Mouse (Mus musculus): ENCODE results near the gene Map1s. TPM values are rescaled to one million over a fixed set of nuclear protein-coding genes. Genes with fewer than 3 reads are reported as not detected.

The Map1s gene
- polyA plus RNA-seq, 1 experiment = 62.2 TPM

GRCm38 (mm10) chr8:70964861-70965260 lies 59.1 kb downstream of the Map1s start:
- no peak overlapping the region for H3K4me3 ChIP-seq (ENCODE audit: extremely low read depth, insufficient read depth, insufficient read length)

More at GRCm38 (mm10) chr8:70964861-70965260, 59.1 kb downstream of the Map1s start:
- Histone ChIP-seq H3K27ac (ENCODE audit: insufficient read depth, low read length) (no peak overlapping the region), H3K27me3 (ENCODE audit: control insufficient read depth, insufficient read depth, low read length) (no peaks in the 10 kb centered on the region), H3K36me3 (ENCODE audit: control insufficient read depth, insufficient read depth, low read length) (no peaks in the 10 kb centered on the region), H3K4me1 (ENCODE audit: control insufficient read depth, insufficient read depth, insufficient read length) (no peaks in the 10 kb centered on the region)
- DNase-seq (ENCODE audit: low read depth in 1 of 2, low spot score in 2 of 2) = no peak
- TF ChIP-seq CTCF (IDR thresholded peaks at IDR 0.05; ENCODE audit: extremely low read depth, insufficient read depth, insufficient read length, insufficient replicate concordance) (no peak), POLR2A (IDR thresholded peaks at IDR 0.05; ENCODE audit: low read depth, low read length) (no peak)

Other genes with a start within 250 kb of the Map1s start
- gene Pgpep1, start 245.5 kb upstream of the Map1s start, polyA plus RNA-seq (2012; rRNA removed) = 18.2 and 22.2 TPM in 2 replicates
- 109 and 137 TPM in 2 replicates for gene Lsm4, start 232.7 kb upstream of the Map1s start, polyA plus RNA-seq (2012; rRNA removed)
- 269 and 455 TPM in 2 replicates for gene Jund, start 207.0 kb upstream of the Map1s start, polyA plus RNA-seq (2012; rRNA removed)
- 0.08 and 0.09 TPM in 2 replicates for gene Iqcn, start 202.5 kb upstream of the Map1s start, polyA plus RNA-seq (2012; rRNA removed)
- 0.65 and 0.92 TPM in 2 replicates for gene Gm3336, start 187.4 kb upstream of the Map1s start, polyA plus RNA-seq (2012; rRNA removed)
- 2.8 and 3.6 TPM in 2 replicates for gene Pde4c, start 182.2 kb upstream of the Map1s start, polyA plus RNA-seq (2012; rRNA removed)
- gene Rab3a, start 151.3 kb upstream of the Map1s start, polyA plus RNA-seq (2012; rRNA removed) = 12.1 and 17.7 TPM in 2 replicates
- gene Mpv17l2, start 145.0 kb upstream of the Map1s start, polyA plus RNA-seq (2012; rRNA removed) = 37.3 and 69.8 TPM in 2 replicates
- 56.3 and 90.3 TPM in 2 replicates for gene Pik3r2, start 129.2 kb upstream of the Map1s start, polyA plus RNA-seq (2012; rRNA removed)
- 175 and 297 TPM in 2 replicates for gene Mast3, start 100.9 kb upstream of the Map1s start, polyA plus RNA-seq (2012; rRNA removed)
- 5.8 and 7.4 TPM in 2 replicates for gene Il12rb1, start 97.5 kb upstream of the Map1s start, polyA plus RNA-seq (2012; rRNA removed)
- 73.8 and 74.1 TPM in 2 replicates for gene Arrdc2, start 66.2 kb upstream of the Map1s start, polyA plus RNA-seq (2012; rRNA removed)
- gene Kcnn1, start 42.7 kb upstream of the Map1s start, polyA plus RNA-seq (2012; rRNA removed) = 0.65 and 1.1 TPM in 2 replicates
- 26.5 and 34.9 TPM in 2 replicates for gene Ccdc124, start 32.0 kb upstream of the Map1s start, polyA plus RNA-seq (2012; rRNA removed)
- 1.0 and 1.1 TPM in 2 replicates for gene Slc5a5, start 13.2 kb upstream of the Map1s start, polyA plus RNA-seq (2012; rRNA removed)
- gene Rpl18a, start 8.5 kb upstream of the Map1s start, polyA plus RNA-seq (2012; rRNA removed) = 7,043 and 8,184 TPM in 2 replicates

Measured in spleen, adult 2 months (tissue).